Mouse (Mus musculus) heart, postnatal 0 days (tissue): ENCODE data around the gene Bcas3.

ENCODE experiments used
- CTCF ChIP-seq: IDR thresholded peaks from 2 replicates; pipeline ENCODE4 v1.5.1; 2016; ENCODE audit warnings: antibody characterized with exemption, control low read depth, low read depth
- EP300 ChIP-seq: IDR thresholded peaks from 2 replicates; pipeline ENCODE4 v1.6.1; 2016; ENCODE audit warnings: antibody characterized with exemption, low read depth

DNA sequence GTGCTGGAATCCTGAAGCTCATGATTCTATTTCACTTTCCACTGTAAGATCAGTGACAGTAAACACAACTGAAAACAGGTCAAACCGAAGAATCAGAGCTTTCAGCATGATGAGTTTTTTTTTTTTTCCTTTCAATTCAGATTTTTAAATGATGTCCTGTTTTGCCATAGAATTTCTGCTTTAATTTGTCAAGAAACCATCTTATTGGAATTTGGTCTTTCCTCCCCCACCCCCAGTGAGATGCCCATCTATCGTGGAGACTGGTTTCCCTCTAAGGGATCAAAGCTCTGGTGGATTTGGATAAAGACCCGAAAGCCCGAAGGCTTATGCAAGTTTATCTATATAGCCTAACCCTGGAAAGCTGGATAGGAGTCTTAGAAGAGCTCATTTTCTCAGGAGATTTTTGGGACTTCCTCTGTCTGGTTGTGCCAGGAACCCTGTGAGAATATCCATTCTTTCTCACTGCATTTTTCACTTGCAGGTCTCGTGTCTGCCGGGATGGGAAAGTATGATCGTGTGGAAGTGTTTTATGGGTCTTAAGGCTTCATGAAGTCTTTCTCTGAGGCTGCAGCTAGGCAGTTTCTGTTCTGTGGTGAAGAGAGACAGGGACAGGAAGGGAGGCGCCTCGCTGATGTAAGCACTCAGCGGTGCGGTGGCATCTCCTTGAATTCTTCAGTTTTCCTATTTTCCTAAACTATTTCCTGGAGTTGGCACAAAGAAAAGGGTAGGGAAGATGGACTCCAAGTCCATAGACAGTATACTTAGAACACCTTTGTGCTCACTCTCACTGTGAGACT is 173.2 kb downstream of the Bcas3 start:
- TF ChIP-seq CTCF (no peak), EP300 (no peak)
